Mouse (Mus musculus): ENCODE results near the gene Isg20. TPM values are rescaled to one million over a fixed set of nuclear protein-coding genes. Genes with fewer than 3 reads are reported as not detected.
A peak's percentile ranks its signal among the peaks of the same experiment; 100 is the strongest.

The Isg20 gene
- 0.36 and 0.45 TPM in 2 replicates for polyA plus RNA-seq (2016; fragmentation: Nextera tagmentation; extraction: Ambion mirVana)

DNA sequence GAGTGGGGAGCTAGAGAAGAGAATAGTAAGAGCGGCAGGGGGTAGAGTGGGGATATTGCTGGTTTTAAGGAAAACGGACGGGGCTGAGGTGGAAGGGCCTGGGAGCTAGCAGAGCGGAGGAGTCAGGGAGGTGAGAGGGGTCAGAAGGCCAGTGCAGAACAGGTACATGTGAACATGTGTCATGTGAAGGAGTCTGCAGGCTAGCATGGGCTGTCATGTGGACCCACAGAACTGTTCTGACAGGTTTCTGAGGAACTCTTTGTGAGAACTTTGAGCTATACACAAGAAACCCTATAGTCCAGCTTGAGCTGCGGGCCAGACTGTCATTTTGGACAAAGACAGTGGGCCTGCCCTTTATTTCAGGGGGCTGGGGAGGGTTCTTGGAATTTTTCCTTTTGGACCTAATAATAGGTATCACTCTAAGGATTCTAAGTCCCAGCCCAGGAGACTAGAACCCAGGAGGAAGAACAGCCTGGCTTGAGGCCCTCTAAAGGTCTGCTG is at the start of gene Isg20:
Isg20 (plus strand) TSS at position 451 of the 501 bp plus-strand sequence.
- no peak within 1 kb of the TSS for H3K9ac ChIP-seq (replicated peaks)

DNA sequence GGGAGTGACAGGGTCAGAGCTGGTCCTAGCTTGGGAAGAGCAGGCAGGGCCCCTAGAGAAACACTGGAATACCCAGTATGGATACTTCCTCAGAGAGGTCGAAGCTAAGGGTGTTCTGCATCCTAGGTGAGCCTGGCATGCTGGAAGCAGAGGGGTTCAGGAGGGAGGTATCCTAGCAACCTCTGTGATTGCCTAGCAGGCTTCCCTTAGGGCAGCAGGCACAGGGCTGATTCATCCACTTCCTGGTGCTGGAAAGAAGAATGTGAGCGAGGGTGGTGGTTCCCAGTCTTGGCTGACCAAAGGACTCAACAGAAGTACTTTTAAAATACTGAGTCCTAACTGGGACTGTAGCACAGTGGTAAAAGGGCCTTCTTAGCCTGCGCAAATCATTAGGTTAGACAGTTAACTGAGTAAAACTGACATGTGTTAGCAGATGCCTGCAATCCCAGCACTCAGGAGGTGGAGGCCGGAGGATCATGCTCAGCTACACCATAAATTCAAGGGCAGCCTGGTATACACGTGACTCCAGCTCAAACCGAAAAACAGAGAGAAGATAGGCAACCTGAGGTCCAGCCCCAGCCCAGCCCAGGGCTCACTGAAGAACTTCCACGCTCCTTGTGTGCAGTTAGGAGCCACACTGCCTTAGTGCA is 49.3 kb upstream of the Isg20 start:
- Histone ChIP-seq H3K9me3 (no peaks in the 10 kb centered on the region), H3K36me3 (no peaks in the 10 kb centered on the region), H3K4me2 (replicated peaks) (no peak overlapping the region), H3K4me1 (0 out of 2 replicates have a peak, but pooled peaks cover 4% of the 10 kb centered on the region), H3K9ac (replicated peaks) (no peak overlapping the region), H3K27me3 (no peaks in the 10 kb centered on the region), H3K4me3 (no peak overlapping the region), H3K27ac (replicated peaks) (no peak overlapping the region)
- 73% methylated on average over 7 of the region's 7 CpGs for WGBS
- no peak for ATAC-seq (ENCODE audit: low FRiP score, low read depth)

More for the DNA sequence above, at the start of gene Isg20:
- Histone ChIP-seq H3K36me3 (no peaks in the 10 kb centered on the region), H3K4me3 (peak within 1 kb of the TSS; percentile 18; the same call in 1 of the 2 replicates), H3K4me2 (replicated peaks) (peak within 1 kb of the TSS; percentile 47), H3K27ac (replicated peaks) (no peak within 1 kb of the TSS), H3K4me1 (peaks cover 12% of the 10 kb centered on the region), H3K9me3 (no peaks in the 10 kb centered on the region), H3K27me3 (peaks cover 23% of the 10 kb centered on the region; the same call in 1 of the 2 replicates)
- no peak for ATAC-seq (ENCODE audit: low FRiP score, low read depth)
- WGBS = 55% methylated on average over 5 of the region's 5 CpGs

DNA sequence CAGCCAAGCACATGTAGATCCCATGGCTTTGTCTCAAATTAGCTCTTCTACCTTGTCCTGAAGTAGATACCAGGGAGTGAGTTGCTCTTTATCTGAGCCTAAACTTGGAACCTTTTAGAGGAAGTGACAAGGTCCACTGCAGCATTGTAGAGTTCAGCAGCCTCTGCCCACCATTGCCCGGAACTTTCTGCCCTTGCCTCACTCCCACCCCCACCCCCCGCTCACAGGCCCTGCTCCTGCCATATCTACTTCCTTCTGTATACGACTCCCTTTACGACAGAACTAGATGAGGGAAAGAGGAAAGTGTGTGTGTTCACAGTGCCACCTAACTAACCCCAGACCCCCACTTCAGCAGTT is 48.8 kb upstream of the Isg20 start:
- no peak overlapping the region for H3K27ac ChIP-seq (replicated peaks)
- H3K9me3 ChIP-seq = no peaks in the 10 kb centered on the region
- no peak overlapping the region for H3K9ac ChIP-seq (replicated peaks)
- H3K36me3 ChIP-seq = no peaks in the 10 kb centered on the region
- no peak overlapping the region for H3K4me2 ChIP-seq (replicated peaks)
- ATAC-seq (ENCODE audit: low FRiP score, low read depth) = no peak
- no peaks in the 10 kb centered on the region for H3K27me3 ChIP-seq
- no peak overlapping the region for H3K4me3 ChIP-seq
- WGBS = 88% methylated on average over 4 of the region's 4 CpGs
- 0 out of 2 replicates have a peak, but pooled peaks cover 4% of the 10 kb centered on the region for H3K4me1 ChIP-seq

DNA sequence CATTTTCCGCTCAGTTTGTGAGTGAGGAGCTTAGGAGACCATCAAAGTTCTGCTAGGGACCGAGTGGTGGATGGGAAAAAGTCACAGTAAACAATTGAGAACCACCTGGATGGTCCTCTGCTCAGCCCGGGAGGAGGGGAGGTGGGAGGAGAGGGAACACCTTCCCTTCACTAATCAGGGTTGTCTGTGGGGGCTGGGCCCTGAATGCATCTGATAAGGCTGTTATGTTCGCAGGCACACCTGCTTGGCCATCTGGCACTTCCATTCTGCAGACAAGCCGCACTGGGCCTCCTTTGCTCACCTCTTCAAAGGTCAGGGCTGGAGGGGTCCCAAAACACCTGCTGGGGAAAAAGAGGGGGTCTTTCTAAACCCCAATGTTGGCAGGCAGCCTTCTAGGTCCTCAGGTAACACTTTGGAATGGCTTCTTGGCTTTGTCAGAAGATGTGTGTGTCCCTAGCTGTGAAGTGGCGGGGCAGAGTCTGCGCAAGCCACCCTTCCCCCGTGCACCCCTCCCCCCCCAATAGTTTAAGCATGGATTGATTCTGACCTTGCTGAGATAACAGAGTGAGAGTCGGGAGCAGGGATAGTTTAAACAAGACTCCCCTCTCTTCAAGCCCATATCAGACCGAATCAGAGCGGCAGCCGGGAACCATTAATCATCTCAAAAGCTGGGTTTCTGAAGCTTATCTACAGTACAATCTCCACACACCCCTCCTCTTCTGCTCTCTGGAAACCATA is 47.8 kb upstream of the Isg20 start:
- no peak overlapping the region for H3K4me2 ChIP-seq (replicated peaks)
- H3K27me3 ChIP-seq = no peaks in the 10 kb centered on the region
- no peak overlapping the region for H3K4me3 ChIP-seq
- H3K36me3 ChIP-seq = no peaks in the 10 kb centered on the region
- no peak overlapping the region for H3K27ac ChIP-seq (replicated peaks)
- WGBS = 70% methylated on average over 12 of the region's 12 CpGs
- H3K9ac ChIP-seq (replicated peaks) = no peak overlapping the region
- H3K4me1 ChIP-seq = 0 out of 2 replicates have a peak, but pooled peaks cover 4% of the 10 kb centered on the region
- ATAC-seq (ENCODE audit: low FRiP score, low read depth) = no peak
- H3K9me3 ChIP-seq = no peaks in the 10 kb centered on the region

DNA sequence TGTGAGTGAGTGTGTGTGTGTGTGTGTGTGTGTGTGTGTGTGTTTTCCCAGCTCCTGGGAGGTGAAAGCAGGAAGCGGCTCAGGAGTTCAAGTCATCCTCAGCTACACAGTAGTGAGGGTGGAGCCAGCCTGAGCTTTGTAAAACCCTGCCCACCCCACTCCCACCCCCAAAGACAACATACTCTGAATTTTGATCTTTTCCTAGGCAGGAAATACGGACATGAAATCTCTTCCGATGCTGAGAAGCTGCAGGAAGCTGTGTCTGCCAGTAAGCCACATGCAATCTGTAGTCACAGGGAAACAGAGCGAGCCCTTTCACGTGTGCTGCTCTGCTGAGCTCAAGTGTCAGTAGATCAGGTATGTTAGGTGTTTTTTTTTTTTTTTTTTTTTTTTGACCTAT is 44.5 kb upstream of the Isg20 start:
- no peak overlapping the region for H3K4me2 ChIP-seq (replicated peaks)
- 69% methylated on average over 5 of the region's 5 CpGs for WGBS
- H3K9ac ChIP-seq (replicated peaks) = no peak overlapping the region
- H3K27me3 ChIP-seq = no peaks in the 10 kb centered on the region
- no peak for ATAC-seq (ENCODE audit: low FRiP score, low read depth)
- H3K9me3 ChIP-seq = no peaks in the 10 kb centered on the region
- no peaks in the 10 kb centered on the region for H3K36me3 ChIP-seq
- H3K4me1 ChIP-seq = 0 out of 2 replicates have a peak, but pooled peaks cover 4% of the 10 kb centered on the region
- no peak overlapping the region for H3K27ac ChIP-seq (replicated peaks)
- H3K4me3 ChIP-seq = no peak overlapping the region

DNA sequence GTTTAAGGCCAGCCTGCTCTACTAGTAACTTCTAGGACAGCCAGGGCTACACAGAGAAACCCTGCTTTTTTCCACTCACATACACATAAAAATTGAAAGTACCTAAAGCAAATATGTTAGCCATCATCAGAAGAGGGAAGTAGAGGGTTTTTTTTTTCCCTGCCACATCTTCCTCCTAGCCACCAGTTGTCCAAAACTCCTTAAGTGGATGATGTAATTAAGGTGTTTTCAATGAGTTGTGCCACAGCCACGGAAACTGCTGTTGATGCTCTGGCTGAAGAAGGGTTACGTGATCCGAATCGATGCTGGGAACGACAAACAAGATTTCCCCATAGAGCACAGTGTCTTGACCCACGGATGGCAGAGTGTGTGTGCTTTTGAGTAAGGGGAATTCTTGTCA is 40.9 kb upstream of the Isg20 start:
- Histone ChIP-seq H3K9me3 (no peaks in the 10 kb centered on the region), H3K9ac (replicated peaks) (no peak overlapping the region), H3K4me1 (no peaks in the 10 kb centered on the region), H3K4me2 (replicated peaks) (no peak overlapping the region), H3K36me3 (no peaks in the 10 kb centered on the region), H3K4me3 (no peak overlapping the region), H3K27ac (replicated peaks) (no peak overlapping the region), H3K27me3 (no peaks in the 10 kb centered on the region)
- ATAC-seq (ENCODE audit: low FRiP score, low read depth) = no peak
- 79% methylated on average over 6 of the region's 6 CpGs for WGBS

DNA sequence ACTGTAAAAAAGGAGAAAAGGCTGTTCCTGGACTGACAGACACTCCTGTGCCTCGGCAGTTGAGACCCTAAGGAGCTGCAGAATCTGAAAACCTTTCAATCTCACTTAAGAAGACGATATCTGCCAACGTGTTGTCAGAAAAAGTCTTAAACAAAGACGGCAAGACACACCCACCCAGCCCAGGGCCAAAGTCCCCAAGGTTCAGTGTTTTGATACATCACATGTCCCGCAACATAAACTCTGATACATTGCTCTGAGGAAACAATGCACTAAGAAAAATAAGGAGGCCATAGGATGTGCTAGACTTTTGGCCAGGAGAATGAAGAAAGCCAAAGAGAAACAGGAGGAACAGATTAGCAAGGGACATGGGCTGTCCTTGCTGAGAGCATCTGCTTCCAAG is 40.4 kb upstream of the Isg20 start:
- WGBS = 83% methylated on average over 5 of the region's 5 CpGs

DNA sequence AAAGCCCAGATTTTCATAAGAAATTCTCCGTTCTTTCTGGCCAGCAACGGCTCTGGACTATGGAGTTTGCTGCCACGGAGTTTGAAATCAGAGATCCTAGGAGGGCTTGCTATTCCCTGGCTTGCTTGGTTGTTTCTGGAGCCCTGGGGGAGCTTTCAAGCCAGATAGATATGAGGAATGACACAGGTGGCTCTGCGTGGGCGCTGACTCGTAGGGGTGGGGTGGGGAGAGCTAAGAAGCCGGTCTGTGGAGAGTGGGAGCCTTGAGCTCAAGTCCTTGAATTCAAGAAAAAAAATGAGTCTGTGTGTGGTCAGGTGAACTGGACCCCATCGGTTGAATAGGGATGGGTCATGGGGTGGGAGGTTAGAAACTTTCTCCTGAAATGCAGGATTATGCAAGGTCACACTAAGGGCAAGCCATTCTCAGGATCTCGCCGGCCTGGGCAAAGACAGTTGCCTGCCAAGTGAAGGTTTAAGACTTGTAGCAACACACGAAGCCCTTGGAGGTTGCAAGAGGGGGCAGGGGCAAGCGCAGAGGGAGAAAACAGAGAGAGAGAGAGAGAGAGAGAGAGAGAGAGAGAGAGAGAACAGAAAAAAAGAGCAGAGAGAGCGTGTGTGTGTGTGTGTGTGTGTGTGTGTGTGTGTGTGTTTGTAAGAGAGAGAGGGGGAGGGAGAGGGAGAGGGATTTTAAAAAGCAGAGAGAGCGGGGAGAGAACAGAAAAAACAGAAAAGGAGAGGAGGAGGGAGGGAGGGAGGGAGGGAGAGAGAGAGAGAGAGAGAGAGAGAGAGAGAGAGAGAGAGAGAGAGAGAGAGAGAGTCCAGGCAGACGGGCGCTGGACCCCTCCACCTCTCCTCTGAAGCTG is 31.4 kb upstream of the Isg20 start:
- H3K4me2 ChIP-seq (replicated peaks) = peak overlapping the region; percentile 82
- peak; percentile 16; the same call in 1 of the 2 replicates for ATAC-seq (ENCODE audit: low FRiP score, low read depth)
- H3K9ac ChIP-seq (replicated peaks) = peak overlapping the region; percentile 37
- H3K27me3 ChIP-seq = no peaks in the 10 kb centered on the region
- no peaks in the 10 kb centered on the region for H3K36me3 ChIP-seq
- no peaks in the 10 kb centered on the region for H3K9me3 ChIP-seq
- WGBS = 5% methylated on average over 13 of the region's 16 CpGs
- H3K4me1 ChIP-seq = peaks cover 49% of the 10 kb centered on the region
- peak overlapping the region; percentile 60 for H3K4me3 ChIP-seq
- H3K27ac ChIP-seq (replicated peaks) = peak overlapping the region; percentile 81

More for the DNA sequence above, 40.4 kb upstream of the Isg20 start:
- H3K9ac ChIP-seq (replicated peaks) = no peak overlapping the region
- H3K4me2 ChIP-seq (replicated peaks) = no peak overlapping the region
- no peak overlapping the region for H3K4me3 ChIP-seq
- no peaks in the 10 kb centered on the region for H3K4me1 ChIP-seq
- H3K27me3 ChIP-seq = no peaks in the 10 kb centered on the region
- H3K36me3 ChIP-seq = no peaks in the 10 kb centered on the region
- no peaks in the 10 kb centered on the region for H3K9me3 ChIP-seq
- ATAC-seq (ENCODE audit: low FRiP score, low read depth) = no peak
- H3K27ac ChIP-seq (replicated peaks) = no peak overlapping the region

DNA sequence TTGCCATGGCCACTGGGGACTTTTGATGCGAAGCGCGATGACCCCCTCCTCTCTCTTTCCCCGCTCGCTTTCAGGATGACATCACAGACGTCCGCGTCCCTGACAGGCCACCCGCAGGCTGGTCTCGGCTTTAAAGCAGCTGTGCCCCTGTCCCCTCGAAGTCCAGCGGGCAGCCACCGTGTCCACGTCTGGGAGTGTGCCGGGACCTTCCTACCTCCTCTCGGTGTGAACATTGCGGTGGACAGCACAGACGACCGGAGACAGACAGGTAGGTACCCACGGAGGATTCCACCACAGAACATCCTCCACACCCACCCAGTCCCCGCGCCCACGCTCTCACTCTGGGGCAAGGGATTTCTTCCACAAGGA is 30.8 kb upstream of the Isg20 start:
- H3K36me3 ChIP-seq = no peaks in the 10 kb centered on the region
- H3K4me1 ChIP-seq = peaks cover 55% of the 10 kb centered on the region
- peak overlapping the region; percentile 60 for H3K4me3 ChIP-seq
- 2% methylated on average over 22 of the region's 23 CpGs for WGBS
- peak overlapping the region; percentile 82 for H3K4me2 ChIP-seq (replicated peaks)
- ATAC-seq (ENCODE audit: low FRiP score, low read depth) = peak; percentile 79
- H3K27ac ChIP-seq (replicated peaks) = peak overlapping the region; percentile 81
- no peaks in the 10 kb centered on the region for H3K9me3 ChIP-seq
- peak overlapping the region; percentile 75 for H3K9ac ChIP-seq (replicated peaks)
- H3K27me3 ChIP-seq = peaks cover 4% of the 10 kb centered on the region; the same call in 1 of the 2 replicates

DNA sequence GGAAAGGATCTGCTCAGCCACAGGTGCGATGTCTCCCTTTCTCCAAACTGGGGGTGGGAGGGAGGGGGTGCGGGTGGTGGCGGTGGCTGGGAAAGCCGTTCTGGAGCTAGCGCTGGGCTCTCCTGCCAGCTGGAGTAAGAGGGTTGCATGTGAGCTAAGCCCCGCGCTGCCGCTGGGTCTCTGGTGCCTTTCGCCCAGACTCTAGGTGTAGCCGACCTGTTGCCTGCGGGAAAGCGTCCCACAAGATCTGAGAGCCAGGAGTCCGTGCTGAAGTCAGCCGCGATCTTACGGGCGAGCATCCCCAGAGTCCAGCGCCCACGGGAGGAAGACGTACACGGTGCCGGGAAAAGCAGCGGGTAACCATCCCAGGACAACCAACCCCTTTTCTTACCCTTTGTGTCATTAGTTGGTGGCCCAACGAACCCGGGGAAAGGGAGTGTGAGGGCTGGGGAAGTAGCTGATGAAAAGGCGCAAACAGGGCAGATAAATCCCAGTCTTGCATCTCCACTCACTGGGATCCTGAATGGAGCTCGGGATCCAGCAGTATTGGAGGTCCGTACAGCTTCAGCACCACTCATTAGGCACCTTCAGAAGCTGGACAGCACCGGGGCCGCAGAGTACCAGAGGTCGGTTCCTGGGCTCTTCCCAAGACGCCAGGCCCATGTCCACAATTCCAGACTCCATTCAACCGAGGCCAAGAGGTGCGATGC is 30.1 kb upstream of the Isg20 start:
- Histone ChIP-seq H3K27ac (replicated peaks) (peak overlapping the region; percentile 81), H3K36me3 (no peaks in the 10 kb centered on the region), H3K4me3 (peak overlapping the region; percentile 60), H3K9me3 (no peaks in the 10 kb centered on the region), H3K27me3 (peaks cover 11% of the 10 kb centered on the region; the same call in 1 of the 2 replicates), H3K4me1 (peaks cover 62% of the 10 kb centered on the region), H3K4me2 (replicated peaks) (peak overlapping the region; percentile 82), H3K9ac (replicated peaks) (peak overlapping the region; percentile 75)
- no peak for ATAC-seq (ENCODE audit: low FRiP score, low read depth)
- WGBS = 2% methylated on average over 34 of the region's 34 CpGs

DNA sequence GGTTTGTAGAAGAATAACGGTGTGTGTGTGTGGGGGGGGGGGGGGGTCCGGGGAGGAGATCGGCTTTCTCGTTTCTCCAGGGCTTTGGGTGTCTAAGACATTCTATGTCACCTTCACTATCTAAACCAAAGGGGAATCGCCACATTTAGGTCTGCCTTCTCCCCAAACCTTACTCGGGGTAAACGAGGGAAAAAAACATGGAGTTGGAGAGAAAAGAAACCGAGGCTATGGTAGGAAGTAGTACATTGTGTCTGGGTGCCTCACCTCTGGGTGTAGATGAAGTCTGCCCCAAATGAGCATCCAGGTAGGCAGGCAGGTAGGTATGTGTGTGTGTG is 29.5 kb upstream of the Isg20 start:
- peak overlapping the region; percentile 75 for H3K9ac ChIP-seq (replicated peaks)
- H3K9me3 ChIP-seq = no peaks in the 10 kb centered on the region
- peak overlapping the region; percentile 60 for H3K4me3 ChIP-seq
- peaks cover 67% of the 10 kb centered on the region for H3K4me1 ChIP-seq
- H3K36me3 ChIP-seq = no peaks in the 10 kb centered on the region
- peaks cover 16% of the 10 kb centered on the region for H3K27me3 ChIP-seq
- peak overlapping the region; percentile 81 for H3K27ac ChIP-seq (replicated peaks)
- no peak for ATAC-seq (ENCODE audit: low FRiP score, low read depth)
- peak overlapping the region; percentile 82 for H3K4me2 ChIP-seq (replicated peaks)
- WGBS = 3% methylated on average over 7 of the region's 8 CpGs
